Mouse (Mus musculus) E14TG2a.4 (cell line): Measurements from ENCODE around the gene Akr1d1.

Experiments used
- H3K27me3 ChIP-seq: 2 replicates; pipeline ENCODE4 v1.6.1; 2014; ENCODE audit warnings: low read length, control low read depth; ENCODE audit not compliant: insufficient read depth
- H3K36me3 ChIP-seq: 2 replicates; pipeline ENCODE4 v1.6.1; 2014; ENCODE audit warnings: low read length, control low read depth; ENCODE audit not compliant: insufficient read depth
- H3K4me1 ChIP-seq: replicated peaks from 2 replicates; pipeline ENCODE4 v1.6.1; 2014; ENCODE audit warnings: low read depth, low read length, control low read depth
- H3K4me3 ChIP-seq: replicated peaks from 2 replicates; pipeline ENCODE4 v1.5.1; 2014; ENCODE audit warnings: mild to moderate bottlenecking, low read length
- H3K9me3 ChIP-seq: 2 replicates; pipeline ENCODE4 v1.6.1; 2014; ENCODE audit warnings: low read length, control low read depth
- CTCF ChIP-seq: conservative IDR thresholded peaks from 2 replicates; pipeline ENCODE4 v1.5.1; 2014; ENCODE audit warnings: low read length
- NANOG ChIP-seq: IDR thresholded peaks from 2 replicates; pipeline ENCODE4 v1.6.1; 2014; ENCODE audit warnings: borderline replicate concordance, low read length, mixed read lengths
- POU5F1 ChIP-seq: IDR thresholded peaks from 2 replicates; pipeline ENCODE4 v1.6.1; 2014; ENCODE audit warnings: low read length, borderline replicate concordance

Akr1d1 gene

GRCm38 (mm10) chr6:37600976-37601498, 71.1 kb downstream of the Akr1d1 start:
- H3K27me3 ChIP-seq: no peaks in the 10 kb centered on the region
- peaks cover 18% of the 10 kb centered on the region for H3K9me3 ChIP-seq
- H3K36me3 ChIP-seq: no peaks in the 10 kb centered on the region
- H3K4me3 ChIP-seq: no peak overlapping the region
- no peak for TF ChIP-seq POU5F1
- TF ChIP-seq NANOG: no peak
- no peak for TF ChIP-seq CTCF
- H3K4me1 ChIP-seq: peaks cover 55% of the 10 kb centered on the region

GRCm38 (mm10) chr6:37602857-37603765, 73.1 kb downstream of the Akr1d1 start:
- no peak overlapping the region for H3K4me3 ChIP-seq
- peaks cover 62% of the 10 kb centered on the region for H3K4me1 ChIP-seq
- TF ChIP-seq POU5F1 (no peak), NANOG (no peak), CTCF (no peak)
- no peaks in the 10 kb centered on the region for H3K27me3 ChIP-seq
- no peaks in the 10 kb centered on the region for H3K36me3 ChIP-seq
- H3K9me3 ChIP-seq: 0 out of 2 replicates have a peak, but pooled peaks cover 1% of the 10 kb centered on the region

GRCm38 (mm10) chr6:37604178-37604883, 74.4 kb downstream of the Akr1d1 start:
- Histone ChIP-seq H3K9me3 (peaks cover 7% of the 10 kb centered on the region; the same call in 1 of the 2 replicates), H3K36me3 (no peaks in the 10 kb centered on the region), H3K27me3 (no peaks in the 10 kb centered on the region), H3K4me3 (peak overlapping the region; percentile 15; the same call in 1 of the 2 replicates), H3K4me1 (peaks cover 62% of the 10 kb centered on the region)
- no peak for TF ChIP-seq CTCF
- peak; percentile 48; the same call in 1 of the 2 replicates for TF ChIP-seq NANOG

- no peak overlapping the region for H3K4me3 ChIP-seq
- H3K27me3 ChIP-seq: no peaks in the 10 kb centered on the region
- TF ChIP-seq CTCF (no peak), NANOG (no peak), POU5F1 (no peak)
- H3K9me3 ChIP-seq: peaks cover 7% of the 10 kb centered on the region; the same call in 1 of the 2 replicates
- peaks cover 62% of the 10 kb centered on the region for H3K4me1 ChIP-seq
- no peaks in the 10 kb centered on the region for H3K36me3 ChIP-seq
Measured at GRCm38 (mm10) chr6:37604884-37605269, 74.9 kb downstream of the Akr1d1 start.

GRCm38 (mm10) chr6:37607511-37608289, 77.7 kb downstream of the Akr1d1 start:
- no peaks in the 10 kb centered on the region for H3K36me3 ChIP-seq
- H3K4me1 ChIP-seq: peaks cover 54% of the 10 kb centered on the region
- TF ChIP-seq NANOG (no peak), CTCF (no peak), POU5F1 (no peak)
- peaks cover 7% of the 10 kb centered on the region; the same call in 1 of the 2 replicates for H3K9me3 ChIP-seq
- no peaks in the 10 kb centered on the region for H3K27me3 ChIP-seq
- no peak overlapping the region for H3K4me3 ChIP-seq

- Histone ChIP-seq H3K9me3 (peaks cover 7% of the 10 kb centered on the region; the same call in 1 of the 2 replicates), H3K27me3 (no peaks in the 10 kb centered on the region), H3K4me1 (peaks cover 21% of the 10 kb centered on the region), H3K36me3 (no peaks in the 10 kb centered on the region), H3K4me3 (no peak overlapping the region)
- no peak for TF ChIP-seq NANOG
- TF ChIP-seq CTCF: no peak
- TF ChIP-seq POU5F1: no peak
Measured at GRCm38 (mm10) chr6:37612603-37613284, 82.8 kb downstream of the Akr1d1 start.

GRCm38 (mm10) chr6:37615490-37615889, 85.5 kb downstream of the Akr1d1 start:
- Histone ChIP-seq H3K9me3 (no peaks in the 10 kb centered on the region), H3K27me3 (no peaks in the 10 kb centered on the region), H3K4me1 (peaks cover 17% of the 10 kb centered on the region), H3K4me3 (no peak overlapping the region), H3K36me3 (no peaks in the 10 kb centered on the region)
- TF ChIP-seq CTCF (no peak), POU5F1 (no peak), NANOG (no peak)
